Mouse (Mus musculus) adipocyte (in vitro differentiated cells): ENCODE data around the gene Galr3.
"Not testable (repeated sequence)": the region's sequence is repeated elsewhere in the genome, so short reads cannot be mapped to it uniquely, and the experiment has no call there.

Source experiments
- DNase-seq: peaks from one replicate; pipeline ENCODE4 v3.0.0-alpha.2; 2016; ENCODE audit warnings: low spot score

Gene Galr3

GRCm38 (mm10) chr15:79041585-79041984, at the start of gene Galr3:
TSS of gene Galr3 (plus strand) at chr15:79041885.
- no peak for DNase-seq

GRCm38 (mm10) chr15:78992235-78992634, 49.5 kb upstream of the Galr3 start:
- no peak for DNase-seq

GRCm38 (mm10) chr15:78992925-78993324, 48.8 kb upstream of the Galr3 start:
- no peak for DNase-seq

GRCm38 (mm10) chr15:78995916-78996315, 45.8 kb upstream of the Galr3 start:
- peak; percentile 34 for DNase-seq

GRCm38 (mm10) chr15:78996663-78997062, 45.0 kb upstream of the Galr3 start:
- no peak for DNase-seq

GRCm38 (mm10) chr15:78998348-78998747, 43.3 kb upstream of the Galr3 start:
- DNase-seq = no peak

- no peak for DNase-seq
These were observed 42.1 kb upstream of the Galr3 start for GRCm38 (mm10) chr15:78999586-78999985.

GRCm38 (mm10) chr15:79000357-79000791, 41.3 kb upstream of the Galr3 start:
- no peak for DNase-seq

- DNase-seq = no peak
These were observed 40.1 kb upstream of the Galr3 start for GRCm38 (mm10) chr15:79001559-79001958.

- DNase-seq = no peak
These were observed 39.6 kb upstream of the Galr3 start for GRCm38 (mm10) chr15:79002036-79002435.

GRCm38 (mm10) chr15:79003079-79003478, 38.6 kb upstream of the Galr3 start:
- DNase-seq = no peak

- no peak for DNase-seq
These were observed 36.1 kb upstream of the Galr3 start for GRCm38 (mm10) chr15:79005581-79005980.

- no peak for DNase-seq
These were observed 35.0 kb upstream of the Galr3 start for GRCm38 (mm10) chr15:79006638-79007037.

GRCm38 (mm10) chr15:79007059-79007458, 34.6 kb upstream of the Galr3 start:
- DNase-seq = no peak

GRCm38 (mm10) chr15:79007836-79008235, 33.8 kb upstream of the Galr3 start:
- DNase-seq = not testable (repeated sequence)

- no peak for DNase-seq
These were observed 32.0 kb upstream of the Galr3 start for GRCm38 (mm10) chr15:79009734-79010133.

GRCm38 (mm10) chr15:79011550-79011949, 30.1 kb upstream of the Galr3 start:
- DNase-seq = no peak

GRCm38 (mm10) chr15:79013382-79013781, 28.3 kb upstream of the Galr3 start:
- no peak for DNase-seq

GRCm38 (mm10) chr15:79018191-79018590, 23.5 kb upstream of the Galr3 start:
- no peak for DNase-seq

GRCm38 (mm10) chr15:79018886-79019285, 22.8 kb upstream of the Galr3 start:
- DNase-seq = no peak

GRCm38 (mm10) chr15:79022671-79023230, 18.9 kb upstream of the Galr3 start:
- DNase-seq = no peak

- no peak for DNase-seq
These were observed 18.3 kb upstream of the Galr3 start for GRCm38 (mm10) chr15:79023366-79023765.

GRCm38 (mm10) chr15:79025687-79026308, 15.9 kb upstream of the Galr3 start:
- DNase-seq = no peak
